Mouse (Mus musculus): ENCODE data around the gene Kiz. TPM values are rescaled to one million over a fixed set of nuclear protein-coding genes. Genes with fewer than 3 reads are reported as not detected.

Kiz gene
- total RNA-seq, 2 experiments from 2014 or later, result 38.5 to 39.0 TPM

- DNase-seq (ENCODE audit: low spot score in 2 of 2), result no peak
Observed at GRCm38 (mm10) chr2:146856853-146857252, 1.2 kb downstream of the Kiz start.

DNA sequence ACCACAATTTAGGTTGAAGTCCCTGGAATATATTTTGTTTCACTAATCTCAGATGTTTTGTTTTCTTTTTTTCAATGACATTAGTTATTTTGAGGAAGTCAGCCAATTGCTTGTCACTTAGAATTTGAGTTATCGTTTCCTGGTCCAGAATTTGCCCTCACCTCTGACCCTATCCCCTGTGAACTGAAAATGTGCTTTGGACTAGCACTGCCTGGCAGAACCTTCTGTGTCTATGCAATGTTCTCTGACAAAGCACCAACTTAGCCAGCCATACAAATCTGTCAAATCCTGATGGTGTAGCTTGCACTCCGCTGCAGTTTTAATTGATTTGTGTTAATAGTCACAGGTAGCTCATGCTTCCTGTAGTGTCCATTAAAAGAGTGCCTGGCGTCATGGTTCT lies 10.1 kb downstream of the Kiz start:
- no peak for DNase-seq (ENCODE audit: low spot score in 2 of 2)

- no peak for DNase-seq (ENCODE audit: low spot score in 2 of 2)
Observed at GRCm38 (mm10) chr2:146871300-146872269, 15.9 kb downstream of the Kiz start.

GRCm38 (mm10) chr2:146872697-146873096 lies 17.0 kb downstream of the Kiz start:
- no peak for DNase-seq (ENCODE audit: low spot score in 2 of 2)

DNA sequence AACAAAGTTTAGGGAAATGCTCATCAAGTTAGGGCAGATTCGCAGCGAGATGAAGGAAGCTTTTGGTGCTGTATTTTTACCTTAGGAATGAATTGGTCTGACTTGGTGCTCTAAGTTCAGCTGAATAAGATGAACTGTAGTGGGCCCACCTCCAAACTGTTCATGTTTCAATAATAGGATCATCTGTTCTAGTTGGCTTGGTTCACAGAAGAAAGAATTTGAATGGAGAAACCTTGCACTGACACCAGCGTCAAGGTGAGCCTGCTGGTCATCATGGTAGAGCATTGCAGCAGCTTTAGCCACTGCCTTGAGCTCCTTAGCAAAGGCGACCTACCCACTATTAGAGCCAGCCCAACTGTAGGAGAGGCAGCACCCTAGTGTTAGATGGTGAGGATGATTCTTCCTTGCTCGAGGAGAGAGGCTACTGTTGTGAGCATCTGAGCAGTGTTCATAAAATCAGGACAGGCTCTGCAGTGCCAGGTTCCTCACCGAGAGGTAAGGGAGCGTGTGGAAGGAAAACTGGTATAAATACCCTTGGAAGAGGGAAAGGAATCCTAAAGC lies 18.3 kb downstream of the Kiz start:
- no peak for DNase-seq (ENCODE audit: low spot score in 2 of 2)

- no peak for DNase-seq (ENCODE audit: low spot score in 2 of 2)
Observed at GRCm38 (mm10) chr2:146877423-146878098, 21.9 kb downstream of the Kiz start.

DNA sequence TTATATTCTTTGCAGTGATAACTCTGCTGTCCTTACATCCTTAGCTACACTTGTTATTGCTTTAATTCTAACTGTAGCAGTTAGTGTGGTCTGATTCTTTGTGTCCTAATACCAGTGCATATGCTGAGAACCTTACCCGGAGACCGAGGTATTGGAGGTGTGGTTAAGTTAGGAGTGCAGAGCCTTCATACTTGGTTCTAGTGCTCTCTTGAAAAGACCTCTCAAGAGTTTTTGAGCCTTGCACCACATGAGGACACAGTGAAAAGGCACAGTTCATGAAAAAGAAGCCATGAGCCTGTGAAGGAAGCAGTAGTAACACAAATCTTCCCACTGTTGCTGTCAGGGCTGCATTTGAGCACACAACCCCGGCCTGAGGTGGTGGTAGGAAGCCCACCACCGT lies 26.0 kb downstream of the Kiz start:
- no peak for DNase-seq (ENCODE audit: low spot score in 2 of 2)

DNA sequence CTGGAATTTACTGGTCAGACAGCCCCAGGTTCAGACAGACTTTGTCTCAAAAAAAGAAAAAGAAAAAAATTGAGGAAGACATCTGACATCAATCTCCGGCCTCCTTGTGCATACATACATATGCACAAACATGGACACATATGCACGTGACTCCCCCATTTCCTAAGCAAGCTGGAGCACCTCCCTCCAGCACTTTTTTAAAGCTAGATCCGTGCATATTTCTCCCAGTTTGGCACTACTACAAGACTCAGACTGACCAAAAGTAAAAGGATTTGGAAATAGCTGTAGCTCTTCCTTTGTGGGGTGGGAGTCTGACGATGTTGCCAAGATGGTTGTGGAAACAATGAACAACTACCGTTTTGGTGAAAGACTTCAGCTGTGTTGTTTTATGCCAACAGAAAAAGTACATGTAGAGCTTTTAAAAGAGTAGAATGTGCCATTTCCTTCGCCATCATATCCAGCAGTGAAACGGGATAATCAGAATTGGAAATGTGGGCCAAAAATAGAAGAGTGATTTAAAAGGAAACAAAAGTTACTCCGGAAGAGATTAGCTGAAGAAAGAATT lies 28.7 kb downstream of the Kiz start:
- DNase-seq (ENCODE audit: low spot score in 2 of 2), result no peak

GRCm38 (mm10) chr2:146888786-146889414 lies 33.2 kb downstream of the Kiz start:
- DNase-seq (ENCODE audit: low spot score in 2 of 2), result no peak

DNA sequence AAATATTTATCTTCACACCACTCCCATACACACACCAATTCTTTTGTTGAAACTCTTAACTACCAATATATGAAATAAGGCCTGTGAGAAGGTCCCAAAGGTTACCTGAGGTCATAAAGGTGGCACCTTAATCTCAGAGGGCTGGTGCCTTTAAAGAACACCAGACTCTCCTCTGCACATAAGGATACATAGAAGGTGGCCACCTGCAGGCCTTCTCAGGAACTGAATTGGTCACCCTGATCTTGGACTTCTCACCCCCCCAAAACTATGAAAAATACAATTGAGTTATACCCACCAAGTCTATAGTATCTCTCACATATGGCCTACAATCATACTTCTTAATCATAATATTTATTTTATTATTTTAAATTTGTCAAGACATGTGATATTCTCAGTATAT lies 43.3 kb downstream of the Kiz start:
- DNase-seq (ENCODE audit: low spot score in 2 of 2), result no peak

GRCm38 (mm10) chr2:146916085-146916484 lies 60.4 kb downstream of the Kiz start:
- DNase-seq (ENCODE audit: low spot score in 2 of 2), result no peak

- DNase-seq (ENCODE audit: low spot score in 2 of 2), result no peak
Observed at GRCm38 (mm10) chr2:146917770-146918169, 62.1 kb downstream of the Kiz start.

DNA sequence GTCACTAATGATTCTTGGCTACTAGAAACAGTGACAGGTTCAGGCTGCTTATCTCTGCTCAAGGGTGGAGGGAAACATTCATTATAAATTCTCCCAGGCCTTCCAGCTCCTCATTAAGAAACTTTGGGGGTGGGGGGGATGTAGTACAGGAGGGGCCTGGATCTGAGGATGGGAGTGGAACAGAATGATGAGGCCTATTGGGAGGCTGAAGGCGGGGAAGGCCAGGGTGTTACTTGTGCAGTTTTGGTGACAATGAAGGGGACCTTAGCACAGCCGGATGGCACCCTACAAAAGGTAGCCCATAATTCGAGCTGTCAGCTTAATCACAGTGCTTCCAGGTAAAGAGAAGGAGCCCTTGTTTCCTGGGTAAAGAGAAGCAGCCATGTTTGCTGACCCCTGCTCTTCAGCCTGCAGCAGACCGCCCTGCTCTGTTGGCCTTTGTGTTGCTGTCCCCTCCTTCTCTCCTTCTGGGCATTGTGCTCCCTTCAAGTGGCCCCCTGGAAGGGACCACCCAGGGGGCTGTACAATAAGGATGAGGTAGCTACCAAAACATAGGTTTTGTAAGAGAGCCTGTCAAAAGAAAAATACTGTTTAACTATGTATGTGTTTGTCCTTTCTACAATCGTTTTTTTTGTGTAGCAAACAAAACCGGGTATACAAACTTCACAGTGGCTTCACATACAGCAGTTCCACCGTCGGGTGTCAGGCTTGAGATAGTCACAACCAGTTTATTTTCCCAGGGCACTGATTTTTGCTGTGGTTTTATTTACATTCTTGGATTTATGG lies 64.9 kb downstream of the Kiz start:
- no peak for DNase-seq (ENCODE audit: low spot score in 2 of 2)

DNA sequence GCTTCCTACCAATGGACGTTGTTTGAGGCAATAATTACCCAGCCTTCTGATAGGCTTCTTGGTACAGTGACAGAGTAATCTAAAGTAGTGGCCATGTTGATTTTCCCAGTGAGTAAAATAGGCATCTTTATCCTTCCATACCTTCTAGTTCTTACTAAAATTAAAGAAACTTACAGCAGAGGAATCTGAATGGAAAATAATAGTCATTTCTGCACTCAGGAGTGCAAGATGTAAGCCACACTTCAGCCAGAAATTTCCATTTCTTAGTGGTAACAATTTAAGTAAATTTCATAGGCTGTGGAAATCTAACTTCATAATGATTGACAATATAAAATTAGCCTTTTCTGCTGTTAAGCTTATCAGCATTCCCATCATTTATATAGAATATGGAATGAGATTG lies 69.6 kb downstream of the Kiz start:
- DNase-seq (ENCODE audit: low spot score in 2 of 2), result no peak

DNA sequence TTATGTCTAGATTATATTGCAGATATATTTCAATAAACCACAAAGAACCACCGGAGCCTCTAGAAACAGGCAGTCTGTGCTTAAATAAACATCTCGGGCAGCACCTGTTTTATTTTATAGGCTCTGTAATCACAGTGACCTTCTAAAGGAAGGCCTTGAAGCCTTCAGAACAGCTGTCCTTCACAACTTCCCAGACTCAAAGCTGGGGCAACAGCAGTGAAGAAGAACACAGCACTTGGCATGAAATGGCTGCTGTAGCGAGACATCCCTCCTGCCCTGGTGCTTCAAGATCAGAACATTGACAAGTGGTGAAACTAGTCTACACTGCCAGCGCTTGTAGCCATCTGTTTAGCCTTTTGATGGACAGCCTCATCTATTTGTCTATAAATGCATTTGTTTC lies 70.2 kb downstream of the Kiz start:
- DNase-seq (ENCODE audit: low spot score in 2 of 2), result no peak

DNA sequence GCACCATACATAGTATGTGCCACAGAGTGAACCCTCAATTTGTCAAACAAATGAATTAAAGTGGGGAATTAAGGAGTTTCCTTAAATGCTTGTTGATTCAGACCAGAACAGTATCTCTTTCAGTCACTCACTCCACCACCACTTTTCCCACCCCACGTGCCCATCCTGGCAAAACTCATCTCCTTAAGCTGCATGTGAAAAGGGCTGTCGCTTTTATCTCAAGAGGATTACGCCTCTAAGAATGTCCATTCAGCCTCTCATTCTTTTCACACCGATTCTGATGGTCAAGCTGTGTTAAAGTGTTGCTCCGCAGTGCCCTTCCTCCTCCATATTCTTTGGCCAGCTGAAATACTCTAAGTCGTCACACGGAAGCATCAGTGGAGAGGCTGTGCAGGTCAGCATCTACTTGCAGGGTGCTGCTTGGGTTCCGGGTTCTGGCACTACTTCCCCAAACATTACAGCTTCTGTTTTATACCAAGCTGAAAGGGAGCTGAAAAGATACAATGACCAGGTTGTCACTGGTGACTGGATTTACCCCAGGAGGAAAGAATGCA lies 92.6 kb downstream of the Kiz start:
- DNase-seq (ENCODE audit: low spot score in 2 of 2), result no peak

DNA sequence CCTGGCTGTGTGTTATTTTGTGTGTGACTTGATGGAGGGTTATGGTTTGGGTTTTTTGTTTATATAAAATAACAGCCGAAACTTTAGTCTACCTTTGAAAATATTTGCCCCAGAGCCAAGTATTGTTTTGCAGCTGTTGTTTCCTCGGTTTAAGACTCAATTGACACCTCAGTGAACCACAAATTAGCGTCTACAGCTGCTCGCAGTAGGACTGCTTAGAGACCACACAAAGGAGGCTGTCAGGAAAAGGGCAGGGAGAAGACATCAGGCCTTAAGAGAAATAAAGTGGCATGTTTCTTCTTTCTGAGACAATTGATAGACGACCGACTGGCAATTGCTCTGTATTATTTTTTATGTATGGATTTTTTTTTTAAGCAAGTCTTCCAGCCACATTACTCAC lies 100.7 kb downstream of the Kiz start:
- DNase-seq (ENCODE audit: low spot score in 2 of 2), result no peak

DNA sequence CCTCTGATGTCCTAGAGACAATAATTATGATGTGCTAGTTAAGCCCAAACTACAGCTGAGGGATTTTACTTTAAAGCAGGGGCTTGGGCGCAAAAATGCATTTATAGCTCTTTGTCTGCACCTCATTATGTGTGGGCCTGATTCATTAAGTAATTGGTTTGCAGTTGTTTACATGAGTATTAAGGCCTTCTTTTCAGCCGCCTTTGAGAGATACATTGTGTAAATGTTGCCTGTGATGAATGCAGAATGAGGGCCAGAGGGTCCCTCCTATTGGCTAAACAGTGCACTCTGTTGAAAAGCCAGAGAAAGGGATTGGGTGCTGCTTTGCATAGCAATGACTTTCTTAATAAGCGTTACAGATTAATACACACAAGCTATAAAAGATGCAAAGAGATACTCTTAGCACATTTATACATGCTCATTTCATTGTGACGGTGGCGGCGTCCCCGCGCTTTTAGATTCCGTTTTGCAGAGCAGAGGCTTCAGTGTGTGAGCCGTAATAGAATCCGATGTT lies 102.8 kb downstream of the Kiz start:
- DNase-seq (ENCODE audit: low spot score in 2 of 2), result no peak

DNA sequence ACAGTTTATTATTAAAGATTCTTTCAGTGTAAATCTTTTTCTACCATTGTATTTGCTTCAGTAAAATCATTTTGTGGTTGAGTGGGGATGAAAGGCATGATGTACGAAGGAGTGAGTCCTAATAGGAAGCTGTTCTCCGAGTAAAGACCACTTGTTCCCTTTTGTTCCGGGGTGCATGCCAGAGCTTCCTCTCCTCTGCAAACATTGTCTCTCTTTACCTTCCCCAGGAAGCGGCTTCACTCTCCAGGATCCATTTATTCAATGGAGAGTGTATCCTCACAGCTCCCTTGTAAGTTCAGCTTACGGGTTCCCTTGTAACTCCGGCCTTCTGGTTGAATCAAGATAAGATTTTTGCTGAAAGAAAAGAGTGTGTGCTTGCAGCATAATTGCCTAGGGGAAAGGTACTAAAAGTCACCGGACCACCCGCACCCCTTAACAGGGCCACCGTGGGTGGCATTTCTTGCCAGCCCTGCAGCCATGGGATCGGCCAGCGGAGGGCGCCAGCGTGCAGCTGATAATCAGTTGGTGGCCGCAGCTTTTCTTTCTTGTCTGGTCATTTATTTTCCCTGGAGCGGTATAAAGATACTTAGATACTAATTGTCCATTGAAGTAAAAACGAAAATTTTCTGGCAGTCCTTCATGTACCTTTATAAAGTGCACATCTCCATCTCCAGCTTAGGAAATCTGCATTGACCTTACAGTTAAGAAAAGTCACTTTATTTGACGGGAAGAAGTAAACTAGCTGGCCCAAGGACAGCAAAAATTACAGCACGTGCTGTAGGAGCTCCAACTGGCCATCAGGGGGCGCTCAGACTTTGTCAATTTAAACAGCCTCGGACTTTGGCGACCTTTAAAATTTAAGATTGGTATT lies 103.5 kb downstream of the Kiz start:
- DNase-seq (ENCODE audit: low spot score in 2 of 2), result peak; percentile 84 to 86
